Mouse (Mus musculus) heart, postnatal 0 days (tissue): ENCODE measurements around the gene Kctd17. TPM values are rescaled to one million over a fixed set of nuclear protein-coding genes. Genes with fewer than 3 reads are reported as not detected.

Experiments
- ATAC-seq: fragments of 200-750 bp; cut with Nextera tagmentation; 2 replicates; pipeline ENCODE4 v1.8.0; 2017; ENCODE audit warnings: low read depth, moderate number of reproducible peaks, moderate library complexity; ENCODE audit not compliant: insufficient read depth
- DNase-seq: peaks from one replicate; pipeline ENCODE4 v3.0.0-alpha.2; 2016; ENCODE audit warnings: low spot score
- H3K27ac ChIP-seq: fragments of 300-500 bp; sonication (generic); 2 replicates; pipeline ENCODE4 v1.5.1; 2014; ENCODE audit warnings: low read depth, mild to moderate bottlenecking
- H3K27me3 ChIP-seq: fragments of 300-500 bp; sonication (generic); 2 replicates; pipeline ENCODE4 v1.6.1; 2014; ENCODE audit warnings: low read length, mixed read lengths; ENCODE audit not compliant: control insufficient read depth, insufficient read depth
- H3K36me3 ChIP-seq: fragments of 300-500 bp; sonication (generic); replicated peaks from 2 replicates; pipeline ENCODE4 v1.6.1; 2014; ENCODE audit warnings: low read length, mixed read lengths; ENCODE audit not compliant: control insufficient read depth, insufficient read depth
- H3K4me1 ChIP-seq: fragments of 300-500 bp; sonication (generic); 2 replicates; pipeline ENCODE4 v1.6.1; 2014; ENCODE audit warnings: antibody characterized with exemption; ENCODE audit not compliant: control insufficient read depth, insufficient read depth
- H3K4me2 ChIP-seq: fragments of 300-500 bp; sonication (generic); 2 replicates; pipeline ENCODE4 v1.6.1; 2014; ENCODE audit warnings: low read depth, mild to moderate bottlenecking, low read length, moderate library complexity
- H3K4me3 ChIP-seq: fragments of 300-500 bp; sonication (generic); 2 replicates; pipeline ENCODE4 v1.5.1; 2014; ENCODE audit warnings: low read depth, low read length
- H3K9ac ChIP-seq: fragments of 300-500 bp; sonication (generic); replicated peaks from 2 replicates; pipeline ENCODE4 v1.6.1; 2014; ENCODE audit warnings: low read depth, low read length, mixed read lengths
- H3K9me3 ChIP-seq: fragments of 300-500 bp; sonication (generic); replicated peaks from 2 replicates; pipeline ENCODE4 v1.6.1; 2016; ENCODE audit warnings: low read length; ENCODE audit not compliant: control insufficient read depth
- CTCF ChIP-seq: IDR thresholded peaks from 2 replicates; pipeline ENCODE4 v1.5.1; 2016; ENCODE audit warnings: antibody characterized with exemption, control low read depth, low read depth
- EP300 ChIP-seq: IDR thresholded peaks from 2 replicates; pipeline ENCODE4 v1.6.1; 2016; ENCODE audit warnings: antibody characterized with exemption, low read depth
- WGBS: fragments of 180-500 bp; shearing (Covaris S2); extraction: QIAGEN DNeasy Blood & Tissue Kit; methylation state at CpG from one replicate; pipeline ENCODE4 v1.1.7; 2014; 5-methylcytosine and 5-hydroxymethylcytosine counted together
- polyA plus RNA-seq: library from polyadenylated mRNA; unstranded; fragments of >200 nt; fragmentation: Nextera tagmentation; extraction: Ambion mirVana; gene quantifications from 2 replicates; pipeline ENCODE4 v1.2.1, GENCODE M21; 2015
- total RNA-seq: library from RNA; depleted of rRNA; stranded (reverse); fragments of >200 nt; gene quantifications from 2 replicates; pipeline ENCODE4 v1.2.3, GENCODE M21; 2014; ENCODE audit warnings: low replicate concordance

The Kctd17 gene
- total and polyA plus RNA-seq, 2 experiments from 2014 or later = 17.8 to 49.8 TPM

GRCm38 (mm10) chr15:78438505-78438904 lies 10.1 kb downstream of the Kctd17 start:
- ATAC-seq (no peak), DNase-seq (no peak)
- Histone ChIP-seq H3K27ac (no peak overlapping the region), H3K4me1 (peaks cover 9% of the 10 kb centered on the region), H3K4me2 (no peak overlapping the region), H3K4me3 (no peak overlapping the region), H3K9me3 (no peaks in the 10 kb centered on the region), H3K36me3 (peaks cover under 1% of the 10 kb centered on the region), H3K9ac (no peak overlapping the region), H3K27me3 (no peaks in the 10 kb centered on the region)
- TF ChIP-seq EP300 = no peak
- no peak for TF ChIP-seq CTCF
- 58% methylated on average over 8 of the region's 8 CpGs for WGBS

GRCm38 (mm10) chr15:78438973-78439372 lies 10.6 kb downstream of the Kctd17 start:
- Histone ChIP-seq H3K27ac (no peak overlapping the region), H3K27me3 (no peaks in the 10 kb centered on the region), H3K9me3 (no peaks in the 10 kb centered on the region), H3K36me3 (no peaks in the 10 kb centered on the region; the same call in 1 of the 2 replicates), H3K4me3 (no peak overlapping the region), H3K9ac (no peak overlapping the region), H3K4me1 (peaks cover 9% of the 10 kb centered on the region), H3K4me2 (no peak overlapping the region)
- DNase-seq (no peak), ATAC-seq (no peak)
- no peak for TF ChIP-seq EP300
- no peak for TF ChIP-seq CTCF
- 81% methylated on average over 8 of the region's 9 CpGs for WGBS

DNA sequence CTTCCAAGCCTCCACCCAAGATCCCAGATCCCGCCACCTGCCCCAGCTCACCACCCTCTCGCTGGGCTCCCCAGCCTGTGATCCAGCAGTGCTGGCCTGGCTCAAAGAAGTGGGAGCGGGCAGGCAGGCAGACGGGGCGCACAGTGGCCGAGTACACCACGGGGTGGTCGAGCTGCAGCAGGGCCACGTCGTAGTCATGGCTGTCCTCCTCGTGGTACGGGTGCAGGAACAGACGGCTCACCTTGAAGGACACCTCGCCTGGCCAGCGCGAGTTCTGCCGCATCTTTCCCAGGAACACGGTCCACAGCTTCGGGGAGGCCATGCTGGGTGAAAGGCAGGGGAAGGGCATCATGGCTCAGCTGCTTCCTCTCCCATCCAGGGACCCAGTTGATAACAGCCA lies 13.9 kb downstream of the Kctd17 start:
- H3K27ac ChIP-seq = no peak overlapping the region
- H3K36me3 ChIP-seq = no peaks in the 10 kb centered on the region
- no peak overlapping the region for H3K4me2 ChIP-seq
- ATAC-seq (no peak), DNase-seq (no peak)
- no peak overlapping the region for H3K9ac ChIP-seq
- WGBS = 81% methylated on average over 19 of the region's 19 CpGs
- no peak for TF ChIP-seq CTCF
- no peak for TF ChIP-seq EP300
- H3K4me1 ChIP-seq = peaks cover 6% of the 10 kb centered on the region
- no peaks in the 10 kb centered on the region for H3K27me3 ChIP-seq
- H3K4me3 ChIP-seq = no peak overlapping the region
- H3K9me3 ChIP-seq = no peaks in the 10 kb centered on the region

- no peak overlapping the region for H3K4me3 ChIP-seq
- no peak overlapping the region for H3K4me2 ChIP-seq
- TF ChIP-seq EP300 (no peak), CTCF (no peak)
- no peaks in the 10 kb centered on the region for H3K27me3 ChIP-seq
- H3K9ac ChIP-seq = no peak overlapping the region
- H3K9me3 ChIP-seq = no peaks in the 10 kb centered on the region
- ATAC-seq (no peak), DNase-seq (no peak)
- H3K27ac ChIP-seq = no peak overlapping the region
- no peaks in the 10 kb centered on the region for H3K36me3 ChIP-seq
- WGBS = 59% methylated on average over 6 of the region's 6 CpGs
- H3K4me1 ChIP-seq = no peaks in the 10 kb centered on the region
Measured at GRCm38 (mm10) chr15:78443857-78444256, 15.5 kb downstream of the Kctd17 start.

- TF ChIP-seq CTCF = no peak
- TF ChIP-seq EP300 = no peak
- no peaks in the 10 kb centered on the region for H3K27me3 ChIP-seq
- H3K4me2 ChIP-seq = no peak overlapping the region
- ATAC-seq = no peak
- H3K4me1 ChIP-seq = peaks cover 9% of the 10 kb centered on the region; the same call in 1 of the 2 replicates
- 34% methylated on average over 7 of the region's 7 CpGs for WGBS
- H3K9me3 ChIP-seq = no peaks in the 10 kb centered on the region
- no peak overlapping the region for H3K4me3 ChIP-seq
- no peaks in the 10 kb centered on the region for H3K36me3 ChIP-seq
- DNase-seq = no peak
- H3K9ac ChIP-seq = no peak overlapping the region
- H3K27ac ChIP-seq = no peak overlapping the region
Measured at GRCm38 (mm10) chr15:78447121-78447520, 18.8 kb downstream of the Kctd17 start.
